ENCODE assay signal across 20 mouse cellular contexts in genomic region chr10:86312976-86313375, GRCm38 (mm10).
"Had no signal": no experiment of that assay in that cellular context is flagged by ENCODE, and none has a peak within 500 bp of the region (broad histone marks: within the 10 kb centered on the region; RNA-seq: fewer than 3 reads in every experiment).

No protein-coding gene starts in this region.

- H3K9me3 ChIP-seq: midbrain, embryonic 12.5 days; midbrain, embryonic 15.5 days; neural tube, embryonic 12.5 days; neural tube, embryonic 15.5 days had no signal

- H3K9ac ChIP-seq: liver, embryonic 14.5 days; liver, postnatal 0 days; lung, embryonic 14.5 days; midbrain, embryonic 12.5 days; midbrain, embryonic 15.5 days; neural tube, embryonic 12.5 days; neural tube, embryonic 15.5 days had no signal

- H3K27me3 ChIP-seq: midbrain, embryonic 12.5 days; midbrain, embryonic 15.5 days; neural tube, embryonic 12.5 days; neural tube, embryonic 15.5 days had no signal

- H3K27ac ChIP-seq: kidney, postnatal 0 days; left cerebral cortex, adult 2 months; liver, embryonic 14.5 days; macrophage; midbrain, embryonic 12.5 days; midbrain, embryonic 15.5 days; neural tube, embryonic 12.5 days; neural tube, embryonic 15.5 days; stomach, postnatal 0 days had no signal

- H3K4me3 ChIP-seq: left cerebral cortex, adult 2 months; midbrain, embryonic 12.5 days; midbrain, embryonic 15.5 days; neural tube, embryonic 12.5 days; neural tube, embryonic 15.5 days had no signal

- DNase-seq: kidney, postnatal 36 days; layer of hippocampus, postnatal 36 days; liver, postnatal 0 days; lung, embryonic 14.5 days; right cerebral cortex, adult 18-20 months; right cerebral cortex, postnatal 14 days; right cerebral cortex, postnatal 4 days; thymus, adult 2 months; thymus, postnatal 14 days; thymus, postnatal 4 days had no signal

- H3K4me1 ChIP-seq: midbrain, embryonic 12.5 days; midbrain, embryonic 15.5 days; neural tube, embryonic 12.5 days had no signal

- ATAC-seq: liver, postnatal 0 days; lung, postnatal 0 days; midbrain, embryonic 15.5 days had no signal

- H3K4me2 ChIP-seq: lung, embryonic 14.5 days; midbrain, embryonic 12.5 days; midbrain, embryonic 15.5 days; neural tube, embryonic 12.5 days; neural tube, embryonic 15.5 days had no signal

- H3K36me3 ChIP-seq: midbrain, embryonic 12.5 days; midbrain, embryonic 15.5 days; neural tube, embryonic 12.5 days; neural tube, embryonic 15.5 days had no signal
